Mouse (Mus musculus): ENCODE measurements around the gene Mboat7. TPM values are rescaled to one million over a fixed set of nuclear protein-coding genes. Genes with fewer than 3 reads are reported as not detected.
"Not testable (repeated sequence)": the region's sequence is repeated elsewhere in the genome, so short reads cannot be mapped to it uniquely, and the experiment has no call there.

The Mboat7 gene
- polyA plus RNA-seq, 1 experiment from 2014 or later, result 113 TPM

- peak overlapping the region; percentile 94 for H3K4me3 ChIP-seq
- H3K27ac ChIP-seq (replicated peaks), result no peak overlapping the region
- H3K4me2 ChIP-seq, result peak overlapping the region; percentile 90
- H3K36me3 ChIP-seq, result peaks cover 30% of the 10 kb centered on the region
- H3K4me1 ChIP-seq (replicated peaks), result peaks cover 29% of the 10 kb centered on the region
- peak overlapping the region; percentile 82 for H3K9ac ChIP-seq
- H3K9me3 ChIP-seq, result no peaks in the 10 kb centered on the region
- 37% methylated on average over 6 of the region's 6 CpGs for WGBS
- ATAC-seq (ENCODE audit: low FRiP score, low read depth), result no peak
- H3K27me3 ChIP-seq, result no peaks in the 10 kb centered on the region
Observed at GRCm38 (mm10) chr7:3705911-3706310, 12.6 kb upstream of the Mboat7 start.

GRCm38 (mm10) chr7:3705461-3705860 is 12.1 kb upstream of the Mboat7 start:
- not testable (repeated sequence) for ATAC-seq (ENCODE audit: low FRiP score, low read depth); H3K9me3 ChIP-seq; H3K27ac ChIP-seq (replicated peaks); H3K27me3 ChIP-seq
- Histone ChIP-seq H3K9ac (peak overlapping the region; percentile 82), H3K4me3 (peak overlapping the region; percentile 94), H3K36me3 (peaks cover 33% of the 10 kb centered on the region), H3K4me1 (replicated peaks) (peaks cover 29% of the 10 kb centered on the region), H3K4me2 (peak overlapping the region; percentile 90)
- 2% methylated on average over 7 of the region's 7 CpGs for WGBS

- peak; percentile 65 for ATAC-seq (ENCODE audit: low FRiP score, low read depth)
- Histone ChIP-seq H3K27ac (replicated peaks) (peak overlapping the region; percentile 95), H3K36me3 (peaks cover 43% of the 10 kb centered on the region), H3K4me3 (peak overlapping the region; percentile 94), H3K9me3 (no peaks in the 10 kb centered on the region), H3K4me2 (peak overlapping the region; percentile 90), H3K27me3 (no peaks in the 10 kb centered on the region), H3K9ac (peak overlapping the region; percentile 82), H3K4me1 (replicated peaks) (peaks cover 29% of the 10 kb centered on the region)
- under 1% methylated on average over 20 of the region's 20 CpGs for WGBS
Observed at GRCm38 (mm10) chr7:3704475-3704874, 11.2 kb upstream of the Mboat7 start.

GRCm38 (mm10) chr7:3703879-3704441 is 10.6 kb upstream of the Mboat7 start, which contains the start of gene Rps9:
Rps9 (plus strand) TSS chr7:3703993.
- peak; percentile 94 for ATAC-seq (ENCODE audit: low FRiP score, low read depth)
- H3K36me3 ChIP-seq, result peaks cover 48% of the 10 kb centered on the region
- no peaks in the 10 kb centered on the region for H3K27me3 ChIP-seq
- H3K4me1 ChIP-seq (replicated peaks), result peaks cover 29% of the 10 kb centered on the region
- no peaks in the 10 kb centered on the region for H3K9me3 ChIP-seq
- WGBS, result under 1% methylated on average over 42 of the region's 42 CpGs
- H3K4me3 ChIP-seq, result peak within 1 kb of the TSS; percentile 94
- peak within 1 kb of the TSS; percentile 95 for H3K27ac ChIP-seq (replicated peaks)
- H3K4me2 ChIP-seq, result peak within 1 kb of the TSS; percentile 90
- H3K9ac ChIP-seq, result peak within 1 kb of the TSS; percentile 82

- Histone ChIP-seq H3K27ac (replicated peaks) (peak overlapping the region; percentile 95), H3K4me3 (peak overlapping the region; percentile 94), H3K36me3 (peaks cover 53% of the 10 kb centered on the region), H3K4me2 (peak overlapping the region; percentile 90), H3K9me3 (no peaks in the 10 kb centered on the region), H3K27me3 (no peaks in the 10 kb centered on the region), H3K4me1 (replicated peaks) (peaks cover 29% of the 10 kb centered on the region), H3K9ac (peak overlapping the region; percentile 82)
- 22% methylated on average over 6 of the region's 6 CpGs for WGBS
- ATAC-seq (ENCODE audit: low FRiP score, low read depth), result peak; percentile 52
Observed at GRCm38 (mm10) chr7:3703148-3703878, 10.0 kb upstream of the Mboat7 start.

- Histone ChIP-seq H3K4me3 (no peak overlapping the region), H3K36me3 (peaks cover 48% of the 10 kb centered on the region), H3K4me1 (replicated peaks) (peaks cover 24% of the 10 kb centered on the region), H3K27ac (replicated peaks) (no peak overlapping the region), H3K4me2 (no peak overlapping the region), H3K9ac (no peak overlapping the region), H3K9me3 (no peaks in the 10 kb centered on the region), H3K27me3 (no peaks in the 10 kb centered on the region)
- no peak for ATAC-seq (ENCODE audit: low FRiP score, low read depth)
- 96% methylated on average over 6 of the region's 6 CpGs for WGBS
Observed at GRCm38 (mm10) chr7:3698471-3698870, 5.1 kb upstream of the Mboat7 start.

GRCm38 (mm10) chr7:3694949-3695305 is 1.6 kb upstream of the Mboat7 start:
- WGBS, result 8% methylated on average over 9 of the region's 9 CpGs

GRCm38 (mm10) chr7:3694076-3694948 is 989 bp upstream of the Mboat7 start:
- peak; percentile 35 for ATAC-seq (ENCODE audit: low FRiP score, low read depth)
- Histone ChIP-seq H3K27me3 (no peaks in the 10 kb centered on the region), H3K4me3 (peak overlapping the region; percentile 85), H3K36me3 (peaks cover 32% of the 10 kb centered on the region), H3K4me1 (replicated peaks) (peaks cover 36% of the 10 kb centered on the region), H3K27ac (replicated peaks) (peak overlapping the region; percentile 95), H3K4me2 (peak overlapping the region; percentile 68), H3K9me3 (no peaks in the 10 kb centered on the region), H3K9ac (peak overlapping the region; percentile 94)
- 3% methylated on average over 54 of the region's 55 CpGs for WGBS

More at GRCm38 (mm10) chr7:3694949-3695305, 1.6 kb upstream of the Mboat7 start:
- ATAC-seq (ENCODE audit: low FRiP score, low read depth); H3K9me3 ChIP-seq; H3K27me3 ChIP-seq: not testable (repeated sequence)
- Histone ChIP-seq H3K4me1 (replicated peaks) (peaks cover 36% of the 10 kb centered on the region), H3K27ac (replicated peaks) (peak overlapping the region; percentile 95), H3K9ac (peak overlapping the region; percentile 94), H3K36me3 (peaks cover 36% of the 10 kb centered on the region), H3K4me2 (peak overlapping the region; percentile 68), H3K4me3 (peak overlapping the region; percentile 85)

- ATAC-seq (ENCODE audit: low FRiP score, low read depth), result no peak; the same call in 1 of the 2 replicates
- peak overlapping the region; percentile 95 for H3K27ac ChIP-seq (replicated peaks)
- peak overlapping the region; percentile 85 for H3K4me3 ChIP-seq
- H3K9me3 ChIP-seq, result no peaks in the 10 kb centered on the region
- peak overlapping the region; percentile 68 for H3K4me2 ChIP-seq
- H3K27me3 ChIP-seq, result no peaks in the 10 kb centered on the region
- peak overlapping the region; percentile 94 for H3K9ac ChIP-seq
- H3K4me1 ChIP-seq (replicated peaks), result peaks cover 36% of the 10 kb centered on the region
- WGBS, result under 1% methylated on average over 18 of the region's 18 CpGs
- peaks cover 26% of the 10 kb centered on the region for H3K36me3 ChIP-seq
Observed at GRCm38 (mm10) chr7:3693809-3694075, 419 bp upstream of the Mboat7 start.

GRCm38 (mm10) chr7:3692382-3692986 is 839 bp downstream of the Mboat7 start, which contains the start of gene Tsen34:
Tsen34 (plus strand) TSS chr7:3692863.
- peak within 1 kb of the TSS; percentile 68 for H3K4me2 ChIP-seq
- peaks cover 25% of the 10 kb centered on the region for H3K36me3 ChIP-seq
- under 1% methylated on average over 49 of the region's 49 CpGs for WGBS
- peak; percentile 1; the same call in 1 of the 2 replicates for ATAC-seq (ENCODE audit: low FRiP score, low read depth)
- no peaks in the 10 kb centered on the region for H3K27me3 ChIP-seq
- peak within 1 kb of the TSS; percentile 95 for H3K27ac ChIP-seq (replicated peaks)
- peak within 1 kb of the TSS; percentile 94 for H3K9ac ChIP-seq
- peak within 1 kb of the TSS; percentile 85 for H3K4me3 ChIP-seq
- no peaks in the 10 kb centered on the region for H3K9me3 ChIP-seq
- peaks cover 33% of the 10 kb centered on the region for H3K4me1 ChIP-seq (replicated peaks)

GRCm38 (mm10) chr7:3691919-3692318 is 1.4 kb downstream of the Mboat7 start:
- H3K4me1 ChIP-seq (replicated peaks), result peaks cover 30% of the 10 kb centered on the region
- peak overlapping the region; percentile 68 for H3K4me2 ChIP-seq
- H3K36me3 ChIP-seq, result peaks cover 21% of the 10 kb centered on the region
- no peaks in the 10 kb centered on the region for H3K27me3 ChIP-seq
- H3K9me3 ChIP-seq, result no peaks in the 10 kb centered on the region
- peak overlapping the region; percentile 95 for H3K27ac ChIP-seq (replicated peaks)
- ATAC-seq (ENCODE audit: low FRiP score, low read depth), result no peak
- 37% methylated on average over 3 of the region's 3 CpGs for WGBS
- peak overlapping the region; percentile 94 for H3K9ac ChIP-seq
- H3K4me3 ChIP-seq, result peak overlapping the region; percentile 85

Measured in hindbrain, embryonic 15.5 days (tissue).